Mouse (Mus musculus): Measurements from ENCODE around the gene Hs2st1. TPM values are rescaled to one million over a fixed set of nuclear protein-coding genes. Genes with fewer than 3 reads are reported as not detected.

The Hs2st1 gene
- total RNA-seq, 2 experiments from 2014 or later = 45.4 to 47.8 TPM

GRCm38 (mm10) chr3:144550659-144551058 lies 19.3 kb downstream of the Hs2st1 start:
- no peak for DNase-seq

DNA sequence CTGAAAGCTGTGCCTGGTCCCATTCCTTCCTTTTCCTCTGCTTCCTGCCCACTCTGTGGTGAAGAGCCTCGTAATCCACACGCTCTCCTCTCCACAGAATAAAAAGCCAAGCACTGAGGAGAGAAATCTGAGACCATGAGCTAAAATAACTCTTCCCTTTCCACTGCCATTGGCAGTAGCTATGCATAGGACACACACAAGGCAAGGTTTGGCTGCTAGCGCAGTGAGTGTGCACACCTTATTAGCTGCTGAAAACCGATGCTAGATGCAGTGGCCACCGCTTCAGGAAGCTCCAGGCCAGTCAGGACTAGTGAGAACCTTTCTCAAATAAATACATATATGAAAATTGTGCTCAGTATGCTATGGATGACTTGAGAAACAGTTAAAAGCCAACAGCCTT lies 19.9 kb downstream of the Hs2st1 start:
- no peak for DNase-seq

DNA sequence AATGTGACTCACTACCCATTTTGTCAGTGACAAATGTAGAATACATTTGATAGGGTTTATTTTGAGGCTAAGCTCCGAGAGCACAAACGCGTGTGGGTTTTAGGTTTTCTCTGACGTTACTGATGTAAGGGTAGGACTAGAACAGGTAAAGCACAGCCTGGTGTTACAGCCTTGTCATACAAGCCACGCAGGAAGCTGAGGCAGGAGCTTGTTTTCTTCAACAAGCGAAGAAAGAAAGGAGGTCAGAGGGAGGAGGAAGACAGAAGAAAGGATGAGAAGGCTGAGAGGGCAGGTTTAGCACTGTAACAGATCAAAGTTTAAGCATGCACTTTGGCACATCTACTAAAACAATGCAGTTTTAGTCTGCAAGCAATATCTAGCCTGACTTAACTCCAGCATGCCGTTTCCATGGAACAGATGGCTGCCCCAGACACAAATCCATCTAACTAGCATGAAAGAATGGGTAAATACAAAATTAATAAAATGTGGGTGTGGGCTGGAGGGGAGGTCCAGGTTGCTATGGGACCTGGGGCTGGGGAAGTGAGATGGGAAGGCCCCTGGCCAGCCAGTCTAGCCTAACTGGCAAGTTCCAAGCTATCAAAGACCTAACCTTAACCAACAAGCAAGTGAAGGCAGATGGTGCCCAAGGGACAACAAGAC lies 21.7 kb downstream of the Hs2st1 start:
- peak; percentile 51 to 63 for DNase-seq

DNA sequence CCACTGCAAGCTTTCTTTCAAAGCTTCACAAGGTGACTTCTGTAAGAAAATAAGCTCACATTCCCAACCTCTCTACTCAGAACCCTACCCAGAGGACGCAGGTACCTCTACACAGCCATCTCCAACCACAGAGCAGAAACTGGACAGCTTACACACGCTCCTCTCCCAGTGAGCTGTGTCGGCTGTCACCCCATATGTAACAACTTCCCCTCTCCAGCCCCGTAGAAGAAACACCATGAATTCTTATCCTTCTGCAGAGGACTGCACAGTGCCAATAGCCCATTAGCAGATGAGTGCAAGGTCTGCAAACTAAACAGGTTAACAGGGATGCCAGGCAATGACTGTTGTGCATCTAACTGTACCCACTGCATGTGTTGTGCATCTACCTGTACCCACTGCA lies 23.5 kb downstream of the Hs2st1 start:
- DNase-seq = no peak

DNA sequence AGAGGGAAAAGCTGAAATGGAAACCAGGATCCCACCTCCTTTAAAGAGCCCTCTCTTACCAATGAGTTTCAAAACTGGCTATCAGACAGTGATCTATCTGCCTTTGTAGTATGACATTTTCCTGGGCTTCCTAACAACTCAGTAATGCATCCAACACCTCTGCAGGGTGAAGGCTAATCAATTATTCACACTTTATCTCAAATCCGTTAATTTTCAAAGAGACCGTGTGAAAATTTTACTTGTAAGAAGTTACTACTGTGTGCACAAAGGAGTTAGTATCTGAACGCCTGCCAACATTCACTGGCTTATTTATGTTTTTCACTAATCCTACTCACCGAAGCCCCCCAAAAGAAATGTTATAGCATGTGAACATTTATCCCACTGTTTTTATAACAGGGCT lies 24.1 kb downstream of the Hs2st1 start:
- no peak for DNase-seq

DNA sequence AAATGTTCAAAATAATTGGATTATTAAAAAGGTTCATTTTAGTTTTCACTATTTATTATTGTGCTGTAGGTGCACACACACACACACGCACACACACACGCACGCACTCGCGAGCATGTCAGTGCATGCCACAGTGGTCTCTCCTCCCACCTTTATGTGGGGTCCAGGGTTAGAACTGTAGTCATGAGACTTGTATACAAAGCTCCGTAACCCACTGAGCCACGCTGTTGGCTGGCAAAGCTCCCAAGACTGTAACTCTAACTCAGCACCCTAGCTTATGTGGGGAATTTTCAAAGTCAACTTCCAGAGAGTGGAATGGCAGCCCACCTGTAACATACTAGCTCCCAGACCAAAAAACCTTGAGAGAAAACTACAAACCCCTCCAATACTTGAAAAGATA lies 24.8 kb downstream of the Hs2st1 start:
- DNase-seq = no peak

DNA sequence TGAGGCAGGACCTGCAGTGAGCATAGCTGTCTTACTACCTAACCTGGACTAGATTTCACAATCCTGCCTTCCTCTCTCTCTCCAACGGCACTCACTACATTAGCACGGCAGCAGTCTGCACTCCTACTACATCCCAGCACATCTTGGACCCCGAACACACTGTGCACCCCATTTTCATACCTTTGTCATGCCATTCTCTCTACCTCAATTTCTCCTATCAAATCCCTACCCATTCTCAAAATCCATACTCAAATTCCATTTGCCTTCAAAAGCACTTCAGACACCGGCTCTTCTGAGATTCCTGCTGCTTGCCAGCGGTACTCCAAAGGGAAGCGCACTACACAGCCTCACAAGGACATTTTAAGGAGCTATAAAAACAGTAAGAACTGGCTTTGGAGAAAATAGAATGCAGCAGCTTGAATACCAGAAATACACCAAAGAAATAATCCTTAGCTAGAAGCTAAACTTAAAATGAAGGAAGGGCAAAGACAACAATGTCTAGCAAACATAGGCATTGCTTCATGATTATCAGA lies 28.0 kb downstream of the Hs2st1 start:
- DNase-seq = no peak

GRCm38 (mm10) chr3:144540805-144541204 lies 29.2 kb downstream of the Hs2st1 start:
- no peak for DNase-seq

- DNase-seq = no peak
Measured at GRCm38 (mm10) chr3:144539051-144539450, 30.9 kb downstream of the Hs2st1 start.

GRCm38 (mm10) chr3:144537078-144537855 lies 32.7 kb downstream of the Hs2st1 start:
- no peak for DNase-seq

- DNase-seq = no peak
Measured at GRCm38 (mm10) chr3:144535056-144535455, 34.9 kb downstream of the Hs2st1 start.

DNA sequence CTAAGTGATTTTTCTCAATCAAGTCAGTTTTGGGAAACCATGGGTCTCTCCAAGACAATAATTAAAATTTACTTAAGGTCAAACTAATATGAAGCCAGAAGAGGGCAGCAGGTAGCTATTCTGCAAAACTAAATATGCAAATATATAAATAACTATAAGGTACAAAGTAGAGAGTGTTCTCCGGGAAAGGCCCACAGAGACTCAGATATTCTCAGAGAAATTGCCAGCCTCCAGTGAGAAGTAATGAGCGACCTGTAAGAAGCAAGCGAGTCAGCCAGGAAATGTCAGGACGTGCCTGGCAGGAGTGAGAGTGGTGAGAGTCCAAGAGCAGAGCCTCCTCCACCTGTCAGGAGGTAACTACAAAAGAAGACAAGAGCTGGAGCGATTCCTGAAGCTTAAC lies 39.0 kb downstream of the Hs2st1 start:
- DNase-seq = no peak

GRCm38 (mm10) chr3:144527918-144528317 lies 42.1 kb downstream of the Hs2st1 start:
- no peak for DNase-seq

- DNase-seq = peak; percentile 30 to 37
Measured at GRCm38 (mm10) chr3:144519581-144520272, 50.3 kb downstream of the Hs2st1 start.

DNA sequence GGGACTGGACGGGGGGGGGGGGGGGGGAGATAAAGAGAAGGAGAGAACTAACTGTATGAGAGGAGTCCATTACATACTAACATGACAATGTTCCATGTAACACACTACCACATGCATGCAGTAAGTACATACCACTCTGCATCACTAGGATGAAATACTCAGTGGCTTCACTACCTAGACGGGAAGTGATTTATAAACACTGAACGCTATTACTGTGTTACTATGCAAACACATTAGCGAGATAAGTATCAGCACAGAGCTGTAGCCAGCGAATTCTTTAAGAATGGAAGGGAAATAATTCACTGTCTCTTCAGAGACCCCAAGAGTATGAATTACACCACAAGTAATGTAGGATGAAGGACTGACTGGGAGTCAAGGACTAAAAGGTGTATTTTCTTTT lies 51.1 kb downstream of the Hs2st1 start:
- no peak for DNase-seq

DNA sequence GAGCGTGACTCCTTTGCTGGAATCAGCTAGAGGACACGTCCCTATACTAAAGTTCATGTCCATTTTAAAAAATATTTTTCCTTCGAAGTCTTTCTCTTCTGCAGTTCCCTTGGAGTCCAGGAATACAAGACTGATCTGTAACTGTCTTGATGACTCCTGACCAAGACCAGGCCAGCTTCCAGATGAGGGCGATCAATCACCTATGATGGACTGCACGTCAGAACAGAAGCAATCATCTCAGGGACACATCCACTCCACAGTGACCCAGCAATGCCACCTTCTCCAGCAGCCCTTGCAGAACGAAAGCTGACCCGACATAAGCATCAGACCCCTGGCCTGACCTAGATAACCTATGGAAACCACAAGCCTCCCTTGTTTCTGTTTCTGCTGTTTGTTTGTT lies 54.7 kb downstream of the Hs2st1 start:
- no peak for DNase-seq

GRCm38 (mm10) chr3:144514122-144514505 lies 55.9 kb downstream of the Hs2st1 start:
- no peak for DNase-seq

GRCm38 (mm10) chr3:144513169-144514121 lies 56.5 kb downstream of the Hs2st1 start:
- DNase-seq = no peak

- no peak for DNase-seq
Measured at GRCm38 (mm10) chr3:144510724-144511123, 59.3 kb downstream of the Hs2st1 start.

- DNase-seq = no peak
Measured at GRCm38 (mm10) chr3:144508342-144508741, 61.6 kb downstream of the Hs2st1 start.

DNA sequence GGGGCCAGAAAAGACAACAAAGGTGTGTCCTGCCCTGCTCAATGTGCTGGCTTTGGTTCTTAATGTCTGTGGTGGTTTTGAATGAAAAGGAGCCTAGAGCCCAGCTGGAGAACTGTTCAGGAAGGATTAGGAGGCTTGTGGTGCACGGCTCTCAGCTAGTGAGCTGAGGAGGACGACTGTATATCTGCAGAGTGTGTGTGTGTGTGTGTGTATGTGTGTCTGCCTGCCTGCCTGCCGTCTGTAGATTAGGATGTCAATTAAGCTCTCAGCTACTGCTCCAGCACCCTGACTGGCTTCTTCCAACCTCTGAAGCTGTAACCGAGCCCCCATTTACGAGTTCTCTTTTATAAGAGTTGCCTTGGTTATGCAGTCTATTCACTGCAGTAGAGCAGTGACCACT lies 62.1 kb downstream of the Hs2st1 start:
- no peak for DNase-seq

DNA sequence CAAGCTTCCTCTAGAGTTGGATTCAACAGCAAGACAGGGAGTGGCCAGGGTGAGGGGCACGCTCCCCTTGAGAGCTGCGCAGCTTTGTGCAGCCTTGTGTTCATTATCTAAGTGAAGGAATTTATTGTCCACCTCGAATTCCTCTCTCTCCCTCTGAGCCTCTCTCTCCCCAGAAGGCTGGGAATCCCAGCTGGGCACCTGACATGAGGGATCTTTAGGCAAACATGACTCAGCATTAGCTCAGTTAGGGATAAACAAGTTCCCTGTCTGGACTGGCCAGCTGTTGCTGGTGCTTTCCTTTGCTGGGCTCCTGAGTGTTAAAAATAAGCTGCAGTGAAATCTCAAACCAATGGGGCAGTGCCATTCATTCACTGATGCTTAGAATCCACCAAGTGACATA lies 63.8 kb downstream of the Hs2st1 start:
- no peak for DNase-seq
